Mouse (Mus musculus) cortical plate, adult 2 months (tissue): ENCODE results near the gene Slit1. TPM values are rescaled to one million over a fixed set of nuclear protein-coding genes. Genes with fewer than 3 reads are reported as not detected.
A peak's percentile ranks its signal among the peaks of the same experiment; 100 is the strongest.

Experiments
- H3K27ac ChIP-seq: fragments of 200-500 bp; 2 replicates; pipeline ENCODE4 v1.5.1; 2012; ENCODE audit warnings: low read length, control low read depth, inconsistent platforms; ENCODE audit not compliant: insufficient read depth
- H3K4me1 ChIP-seq: fragments of 200-500 bp; 2 replicates; pipeline ENCODE4 v1.6.1; 2011; ENCODE audit warnings: low read length; ENCODE audit not compliant: control insufficient read depth, insufficient read depth
- H3K4me3 ChIP-seq: fragments of 200-500 bp; 2 replicates; pipeline ENCODE4 v1.5.1; 2011; ENCODE audit warnings: mild to moderate bottlenecking, low read length, control low read depth; ENCODE audit not compliant: insufficient read depth
- CTCF ChIP-seq: fragments of 200-500 bp; IDR thresholded peaks from 2 replicates; pipeline ENCODE4 v1.5.1; 2011; ENCODE audit warnings: mild to moderate bottlenecking, control low read depth, low read length; ENCODE audit not compliant: insufficient read depth; ENCODE audit errors: extremely low read depth
- POLR2A ChIP-seq: fragments of 200-500 bp; IDR thresholded peaks from 2 replicates; pipeline ENCODE4 v1.6.1; 2011; ENCODE audit warnings: mild to moderate bottlenecking, low read length, control low read depth; ENCODE audit not compliant: insufficient read depth; ENCODE audit errors: extremely low read depth
- polyA plus RNA-seq: library from polyadenylated mRNA; depleted of rRNA; stranded (reverse); fragments of >200 nt; gene quantifications from 2 replicates; pipeline ENCODE4 v1.2.3, GENCODE M21; 2012

The Slit1 gene
- polyA plus RNA-seq, 1 experiment = 20.3 TPM

DNA sequence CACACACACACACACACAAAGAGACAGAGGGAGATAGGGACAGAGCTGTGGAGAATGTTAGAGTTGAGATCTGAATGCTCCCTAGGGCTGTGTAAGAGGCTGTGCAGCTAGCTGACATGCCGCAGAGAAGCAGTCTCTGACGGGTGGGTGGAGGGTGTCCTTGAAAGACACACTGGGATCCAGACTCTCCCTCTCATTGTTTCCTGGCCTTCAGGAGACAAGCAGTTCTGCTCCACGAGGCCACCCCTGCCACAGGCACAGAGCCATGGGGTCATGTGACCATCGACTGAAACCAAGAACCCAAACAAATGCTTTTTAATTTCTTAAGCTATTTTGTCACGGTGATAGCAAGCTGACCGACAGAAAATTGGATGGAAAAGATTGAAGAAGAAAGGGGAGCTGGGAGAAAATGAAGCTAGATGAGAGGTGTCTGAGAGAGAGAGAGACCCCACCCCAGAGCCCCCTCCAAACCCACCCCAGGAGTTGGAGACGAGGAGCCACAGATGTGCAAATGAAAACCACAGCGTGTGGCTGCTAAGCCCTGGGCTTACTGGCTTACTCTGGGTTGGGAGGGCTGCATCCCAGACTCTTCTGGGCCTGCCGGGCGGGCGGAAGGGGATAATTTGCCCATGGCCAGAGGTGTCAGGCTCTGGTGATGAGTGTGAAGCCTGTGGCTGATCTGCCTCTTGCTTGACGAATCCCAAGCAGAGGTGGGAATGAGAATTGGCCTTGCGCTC is 79.8 kb downstream of the Slit1 start:
- no peak overlapping the region for H3K4me3 ChIP-seq
- peaks cover 18% of the 10 kb centered on the region for H3K4me1 ChIP-seq
- no peak for TF ChIP-seq CTCF
- TF ChIP-seq POLR2A = no peak
- H3K27ac ChIP-seq = no peak overlapping the region

DNA sequence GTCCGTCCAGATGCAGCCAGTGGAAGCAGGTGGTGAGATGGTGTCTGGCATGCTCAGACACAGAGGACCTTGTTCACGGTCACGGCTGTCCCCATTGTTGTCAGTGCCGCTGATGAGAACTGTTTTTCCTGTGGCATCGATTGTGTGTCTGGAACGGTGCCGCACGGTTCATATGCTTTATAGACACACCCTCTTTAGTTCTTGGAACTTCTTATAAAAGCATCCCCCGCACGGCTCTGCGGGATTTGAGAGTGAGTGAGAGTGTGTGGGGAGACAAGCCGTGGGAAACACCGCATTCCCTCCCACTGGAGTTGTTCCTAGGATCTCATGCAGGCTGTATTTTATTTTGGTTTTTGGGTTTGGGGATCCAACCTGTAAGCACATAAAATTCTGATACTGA is 82.0 kb downstream of the Slit1 start:
- Histone ChIP-seq H3K27ac (no peak overlapping the region), H3K4me3 (no peak overlapping the region), H3K4me1 (peaks cover 18% of the 10 kb centered on the region)
- TF ChIP-seq CTCF = no peak
- no peak for TF ChIP-seq POLR2A

DNA sequence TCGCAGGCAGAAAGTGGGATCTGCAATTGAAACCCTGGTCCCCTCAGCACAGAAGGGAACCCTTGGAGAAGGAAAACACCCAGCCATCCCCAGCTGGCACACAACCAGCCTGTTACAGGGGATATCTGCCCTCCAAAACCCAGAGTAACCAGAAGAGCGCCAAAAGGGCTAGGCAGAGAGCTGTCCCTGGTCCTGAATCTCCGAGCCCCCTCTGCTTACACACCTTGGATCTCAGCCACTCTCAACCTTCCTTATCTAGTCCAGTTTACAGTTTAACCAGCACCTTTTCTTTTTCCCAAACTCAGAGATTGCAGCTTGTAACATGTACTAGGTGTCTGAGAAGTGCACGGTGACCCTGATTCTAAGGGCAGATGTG is 82.5 kb downstream of the Slit1 start:
- H3K27ac ChIP-seq = no peak overlapping the region
- H3K4me1 ChIP-seq = peaks cover 17% of the 10 kb centered on the region
- no peak overlapping the region for H3K4me3 ChIP-seq
- TF ChIP-seq POLR2A (no peak), CTCF (no peak)

DNA sequence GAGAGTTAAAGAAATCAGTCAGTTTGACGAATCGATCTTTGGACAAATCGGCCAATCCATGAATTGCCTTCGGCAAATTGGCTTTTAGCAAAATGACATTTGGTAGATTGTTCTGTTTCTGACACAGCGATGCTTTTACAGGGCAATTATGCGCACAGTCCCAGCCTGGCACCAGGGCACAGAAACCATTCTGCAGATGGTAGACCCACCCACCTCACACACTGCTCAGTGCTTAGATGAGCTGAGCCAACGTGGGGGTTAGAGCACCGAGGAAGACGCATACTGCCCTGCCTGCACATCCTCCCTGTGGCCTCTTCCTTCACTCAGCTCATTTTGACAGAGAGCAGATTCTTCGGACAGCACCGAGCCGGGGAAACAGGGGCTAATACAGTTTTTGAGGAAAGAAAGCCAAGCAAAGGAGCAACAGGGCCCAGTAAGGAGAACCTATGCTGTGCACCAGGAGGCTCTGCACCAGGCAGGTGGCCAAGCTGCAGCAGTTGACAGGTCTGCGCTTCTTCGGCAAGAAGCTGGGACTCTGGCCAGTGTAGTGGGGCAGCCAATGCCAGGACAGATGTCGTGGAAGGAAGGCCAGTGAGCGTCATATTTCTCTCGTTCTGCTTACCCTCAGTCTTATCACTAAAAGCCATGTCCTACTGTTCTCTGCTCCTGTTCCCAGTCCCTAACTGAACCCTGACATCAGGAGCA is 83.0 kb downstream of the Slit1 start:
- peaks cover 16% of the 10 kb centered on the region for H3K4me1 ChIP-seq
- no peak overlapping the region for H3K27ac ChIP-seq
- no peak overlapping the region for H3K4me3 ChIP-seq
- TF ChIP-seq POLR2A (no peak), CTCF (no peak)

DNA sequence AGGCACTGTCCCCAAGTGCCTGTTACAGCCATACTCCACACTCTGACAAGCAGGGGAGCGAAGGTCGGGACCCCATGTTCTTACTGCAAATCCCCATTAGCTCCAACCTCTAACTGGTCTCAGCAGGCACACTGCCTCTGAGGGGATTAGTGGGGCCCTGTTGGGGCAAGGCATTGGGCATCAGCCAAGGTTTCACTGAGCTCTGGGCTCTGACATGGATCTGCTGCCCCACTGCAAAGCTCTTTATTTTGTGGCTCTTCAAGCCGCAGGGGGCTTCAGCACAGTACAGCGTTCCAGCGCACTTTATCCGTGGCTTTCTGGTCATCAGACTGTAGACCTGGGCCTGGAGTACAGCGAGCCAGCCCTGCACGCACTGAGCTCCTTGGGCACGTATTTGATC is 86.0 kb downstream of the Slit1 start:
- Histone ChIP-seq H3K27ac (no peak overlapping the region), H3K4me3 (no peak overlapping the region), H3K4me1 (peaks cover 15% of the 10 kb centered on the region)
- TF ChIP-seq CTCF (no peak), POLR2A (no peak)

DNA sequence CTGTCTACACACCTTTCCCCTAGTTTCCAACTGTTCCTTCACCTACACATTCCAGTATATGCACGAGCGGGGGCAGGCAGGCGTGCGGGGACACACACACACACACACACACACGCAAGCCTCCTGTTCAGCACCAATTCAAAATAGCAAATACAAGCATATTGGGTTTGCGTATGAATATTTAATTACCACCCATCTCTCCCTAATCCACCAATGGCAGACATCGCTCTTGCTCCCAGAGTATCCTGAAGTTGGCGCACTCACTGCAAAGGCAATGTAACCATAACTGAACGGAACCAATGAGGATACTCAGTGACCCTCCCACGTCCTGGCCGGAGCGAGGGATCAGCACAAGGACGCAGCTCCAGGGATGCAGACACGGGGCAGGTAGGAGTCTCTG is 86.8 kb downstream of the Slit1 start:
- H3K4me1 ChIP-seq = peaks cover 15% of the 10 kb centered on the region
- H3K27ac ChIP-seq = no peak overlapping the region
- TF ChIP-seq CTCF (no peak), POLR2A (no peak)
- no peak overlapping the region for H3K4me3 ChIP-seq

DNA sequence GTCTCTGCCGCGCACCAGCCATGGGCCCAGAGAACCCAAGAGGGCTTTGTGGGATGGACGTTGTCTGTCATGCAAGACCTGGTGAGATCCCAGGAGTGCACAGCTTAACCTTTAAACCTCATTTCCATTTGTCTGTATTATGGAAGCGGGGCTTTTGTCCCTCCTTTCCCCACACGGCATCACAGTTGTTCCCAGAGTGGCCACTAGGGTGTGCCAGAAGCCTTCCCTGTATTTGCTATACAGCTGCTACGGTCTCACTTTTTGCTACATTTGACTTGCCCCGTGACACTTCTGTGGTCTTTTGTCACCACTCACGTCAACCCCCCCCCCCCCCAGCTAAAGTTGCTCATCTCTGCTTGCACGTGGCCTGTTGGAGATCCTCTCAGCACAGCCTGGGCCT is 87.5 kb downstream of the Slit1 start:
- no peak overlapping the region for H3K27ac ChIP-seq
- TF ChIP-seq CTCF (peak; percentile 84), POLR2A (no peak)
- peaks cover 10% of the 10 kb centered on the region for H3K4me1 ChIP-seq

DNA sequence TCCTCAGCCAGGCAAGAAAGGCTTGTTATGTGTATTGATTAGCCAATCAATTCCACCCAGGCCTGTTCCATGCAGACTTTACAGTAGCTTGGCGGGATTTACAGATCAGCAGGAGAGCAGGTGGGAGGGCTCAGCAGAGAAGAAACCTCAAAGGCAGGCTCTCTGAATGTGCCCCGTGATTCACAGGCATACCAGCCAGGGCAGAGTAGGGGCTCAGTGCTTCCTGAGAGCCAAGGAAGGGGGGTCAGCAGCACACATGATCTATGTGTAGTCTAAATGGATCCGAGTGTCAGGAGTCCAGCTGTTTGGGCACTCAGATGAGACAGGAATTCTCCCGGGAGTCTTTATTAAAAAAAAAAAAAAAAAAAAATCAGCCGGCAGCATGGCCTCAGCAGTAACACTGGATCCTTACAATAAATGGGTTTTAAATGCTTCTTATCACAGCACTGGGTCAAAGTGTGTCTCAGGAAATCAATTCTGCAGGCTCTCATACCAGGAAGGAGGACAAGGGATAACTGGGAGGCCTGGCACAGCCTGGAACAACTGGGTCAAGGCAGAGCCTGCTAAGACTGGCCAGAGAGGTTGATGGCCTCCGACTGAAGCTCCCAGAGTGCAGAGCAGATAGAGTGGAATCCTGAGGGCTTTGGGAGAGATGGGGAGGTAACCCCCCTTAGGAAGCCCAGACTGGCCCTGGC is 88.2 kb downstream of the Slit1 start:
- no peak for TF ChIP-seq CTCF
- TF ChIP-seq POLR2A = no peak

More for the DNA sequence above, 87.5 kb downstream of the Slit1 start:
- H3K4me3 ChIP-seq = no peak overlapping the region

DNA sequence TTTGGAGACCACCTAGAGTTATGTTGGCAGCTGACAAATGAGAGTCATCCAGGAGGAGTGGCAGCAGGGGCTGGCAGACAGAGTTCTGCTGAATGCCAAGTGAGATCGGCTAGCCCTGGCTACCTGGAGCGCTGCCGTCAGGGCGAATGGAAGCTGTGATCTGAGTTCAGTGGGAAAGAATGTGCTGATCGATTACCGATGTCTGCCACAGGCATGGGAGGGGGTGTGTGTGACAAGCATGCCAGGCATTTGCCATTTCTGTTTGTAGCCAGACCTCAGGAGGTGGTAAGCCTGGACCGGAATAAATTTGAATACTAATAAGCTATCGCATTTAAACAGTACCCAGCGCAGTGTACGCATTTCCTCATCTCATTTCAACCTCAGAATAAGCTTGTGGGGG is 91.5 kb downstream of the Slit1 start:
- Histone ChIP-seq H3K4me3 (no peak overlapping the region), H3K27ac (no peak overlapping the region), H3K4me1 (no peaks in the 10 kb centered on the region; the same call in 1 of the 2 replicates)
- TF ChIP-seq CTCF = no peak
- TF ChIP-seq POLR2A = no peak

More for the DNA sequence above, 88.2 kb downstream of the Slit1 start:
- H3K4me3 ChIP-seq = no peak overlapping the region
- no peak overlapping the region for H3K27ac ChIP-seq
- peaks cover 4% of the 10 kb centered on the region for H3K4me1 ChIP-seq

DNA sequence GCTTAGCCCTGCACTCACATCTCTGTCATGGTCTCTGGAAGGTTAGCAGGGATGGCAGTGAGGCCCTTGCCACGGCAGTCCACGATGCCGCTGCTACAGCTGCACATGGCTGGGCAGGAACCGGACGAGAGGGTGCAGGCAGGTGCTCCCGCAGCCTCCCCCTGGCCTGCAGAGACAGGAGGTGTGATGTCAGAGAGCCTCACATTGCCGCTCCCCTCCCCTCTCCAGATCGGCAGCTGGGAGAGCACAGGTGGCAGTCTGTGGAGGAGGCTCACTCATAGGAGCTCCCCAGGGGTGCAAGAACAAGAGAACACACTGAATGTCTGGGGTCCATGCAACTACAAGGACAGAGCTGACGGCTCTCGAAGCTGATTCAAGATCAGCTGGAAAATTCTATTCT is 94.1 kb downstream of the Slit1 start:
- Histone ChIP-seq H3K4me1 (no peaks in the 10 kb centered on the region; the same call in 1 of the 2 replicates), H3K27ac (no peak overlapping the region; the same call in 1 of the 2 replicates), H3K4me3 (no peak overlapping the region)
- TF ChIP-seq POLR2A (no peak), CTCF (no peak)
